Mouse (Mus musculus): ENCODE measurements around the gene Rasa2. TPM values are rescaled to one million over a fixed set of nuclear protein-coding genes. Genes with fewer than 3 reads are reported as not detected.
"Not testable (repeated sequence)": the region's sequence is repeated elsewhere in the genome, so short reads cannot be mapped to it uniquely, and the experiment has no call there.

The Rasa2 gene
- polyA plus RNA-seq, 1 experiment from 2014 or later: 22.4 TPM

DNA sequence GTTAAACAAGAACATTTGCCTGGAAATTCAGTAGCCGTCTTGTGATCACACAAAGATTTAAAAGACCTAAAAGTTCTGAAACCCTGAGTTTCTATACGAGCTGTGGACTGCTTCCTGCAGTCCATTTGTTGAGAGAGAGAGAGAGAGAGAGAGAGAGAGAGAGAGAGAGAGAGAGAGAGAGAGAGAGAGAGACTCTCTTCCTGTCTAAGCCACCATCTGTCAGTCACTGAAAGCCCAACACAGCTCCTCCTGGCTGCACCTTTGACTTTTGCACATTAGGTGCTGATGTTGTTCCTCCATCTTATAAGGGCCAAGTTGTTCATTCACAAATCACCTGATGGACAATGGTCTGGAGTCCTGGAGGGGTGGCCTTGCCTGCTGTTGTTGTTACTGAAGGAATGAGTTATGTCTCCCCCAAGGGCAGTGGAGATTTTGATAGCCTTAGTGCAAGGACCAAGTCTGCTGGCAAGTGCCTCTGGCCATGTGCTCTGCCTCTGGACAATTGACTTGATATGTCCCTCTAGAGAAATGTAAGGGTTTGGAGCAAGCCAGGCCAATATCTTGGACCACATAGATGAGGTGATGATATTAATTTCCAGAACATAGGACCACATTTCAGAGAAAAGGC is 15.4 kb upstream of the Rasa2 start:
- no peak overlapping the region for H3K9ac ChIP-seq (replicated peaks; ENCODE audit: low read depth, low read length)
- H3K4me2 ChIP-seq (ENCODE audit: low read depth, low read length): no peak overlapping the region
- H3K9me3 ChIP-seq (ENCODE audit: control insufficient read depth, low read length): no peaks in the 10 kb centered on the region
- H3K27me3 ChIP-seq (ENCODE audit: control insufficient read depth, insufficient read depth, low read length): no peaks in the 10 kb centered on the region
- 68% methylated on average over 2 of the region's 2 CpGs for WGBS
- no peak overlapping the region for H3K27ac ChIP-seq (ENCODE audit: low read depth, low read length)
- H3K4me3 ChIP-seq (ENCODE audit: low read depth, low read length): no peak overlapping the region
- no peaks in the 10 kb centered on the region for H3K4me1 ChIP-seq (ENCODE audit: control insufficient read depth, insufficient read depth, low read length)
- ATAC-seq (ENCODE audit: low read depth): no peak
- no peaks in the 10 kb centered on the region for H3K36me3 ChIP-seq (ENCODE audit: control insufficient read depth, insufficient read depth, low read length)

DNA sequence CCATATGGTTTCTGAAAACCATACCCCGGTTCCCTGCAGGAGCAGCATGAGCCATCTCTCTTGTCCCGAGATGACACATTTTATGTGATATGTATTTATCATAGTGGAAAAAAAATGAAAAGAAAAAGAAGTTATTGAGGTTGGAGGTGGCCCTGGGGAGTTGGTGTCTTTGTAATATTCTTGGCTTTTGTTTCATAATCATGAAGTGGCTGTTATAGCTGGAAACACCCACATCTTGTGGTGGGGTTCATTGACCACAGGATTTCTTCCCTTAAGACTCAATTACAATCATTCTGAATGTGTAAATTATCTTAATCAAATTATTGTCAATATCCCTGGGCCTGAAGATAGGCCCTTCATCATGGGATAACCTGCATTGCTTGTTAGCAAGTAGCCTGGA is 13.4 kb upstream of the Rasa2 start:
- ATAC-seq (ENCODE audit: low read depth): no peak
- Histone ChIP-seq H3K36me3 (ENCODE audit: control insufficient read depth, insufficient read depth, low read length) (no peaks in the 10 kb centered on the region), H3K9me3 (ENCODE audit: control insufficient read depth, low read length) (no peaks in the 10 kb centered on the region), H3K27me3 (ENCODE audit: control insufficient read depth, insufficient read depth, low read length) (no peaks in the 10 kb centered on the region), H3K27ac (ENCODE audit: low read depth, low read length) (no peak overlapping the region), H3K9ac (replicated peaks; ENCODE audit: low read depth, low read length) (no peak overlapping the region), H3K4me3 (ENCODE audit: low read depth, low read length) (no peak overlapping the region), H3K4me2 (ENCODE audit: low read depth, low read length) (no peak overlapping the region), H3K4me1 (ENCODE audit: control insufficient read depth, insufficient read depth, low read length) (no peaks in the 10 kb centered on the region)
- WGBS: 90% methylated on average over 2 of the region's 2 CpGs

DNA sequence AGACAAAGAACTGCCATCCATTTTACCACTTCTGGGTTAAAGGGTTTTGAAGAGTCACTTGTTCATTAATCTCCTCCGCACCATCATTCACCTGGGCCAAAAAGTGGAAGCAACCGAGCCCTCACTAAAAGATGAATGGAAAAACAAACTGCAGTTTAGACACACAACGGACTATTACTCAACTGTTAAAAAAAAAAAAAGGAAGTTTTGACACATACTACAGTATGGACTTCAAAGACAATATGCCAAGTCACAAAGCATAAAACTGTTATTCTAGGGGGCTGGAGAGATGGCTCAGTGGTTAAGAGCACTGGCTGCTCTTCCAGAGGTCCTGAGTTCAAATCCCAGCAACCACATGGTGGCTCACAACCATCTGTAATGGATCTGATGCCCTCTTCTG is 12.6 kb upstream of the Rasa2 start:
- not testable (repeated sequence) for H3K9me3 ChIP-seq (ENCODE audit: control insufficient read depth, low read length); H3K9ac ChIP-seq (replicated peaks; ENCODE audit: low read depth, low read length); ATAC-seq (ENCODE audit: low read depth); H3K36me3 ChIP-seq (ENCODE audit: control insufficient read depth, insufficient read depth, low read length); H3K4me1 ChIP-seq (ENCODE audit: control insufficient read depth, insufficient read depth, low read length); H3K27ac ChIP-seq (ENCODE audit: low read depth, low read length); H3K27me3 ChIP-seq (ENCODE audit: control insufficient read depth, insufficient read depth, low read length); H3K4me3 ChIP-seq (ENCODE audit: low read depth, low read length); H3K4me2 ChIP-seq (ENCODE audit: low read depth, low read length)
- WGBS: 91% methylated on average over 3 of the region's 3 CpGs

DNA sequence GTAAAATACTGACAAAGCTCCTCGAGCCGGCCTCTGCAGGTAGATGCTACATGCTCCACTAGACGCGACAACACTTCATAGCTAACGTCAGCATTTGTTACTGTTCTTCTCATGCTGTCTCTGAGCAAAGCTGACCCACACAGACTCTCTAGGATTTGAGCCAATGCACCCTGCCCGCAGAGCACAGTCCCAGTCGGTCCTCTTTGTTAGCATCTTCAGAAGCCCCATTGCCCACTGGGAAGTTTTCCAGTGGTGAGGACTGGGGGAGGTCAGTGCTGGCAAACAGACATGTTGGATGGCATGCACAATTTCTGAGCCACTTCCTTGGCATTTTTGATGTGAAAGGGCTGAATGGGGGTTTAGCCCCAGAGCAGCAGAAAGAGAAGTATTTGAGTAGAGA is 8.0 kb upstream of the Rasa2 start:
- ATAC-seq (ENCODE audit: low read depth): no peak

DNA sequence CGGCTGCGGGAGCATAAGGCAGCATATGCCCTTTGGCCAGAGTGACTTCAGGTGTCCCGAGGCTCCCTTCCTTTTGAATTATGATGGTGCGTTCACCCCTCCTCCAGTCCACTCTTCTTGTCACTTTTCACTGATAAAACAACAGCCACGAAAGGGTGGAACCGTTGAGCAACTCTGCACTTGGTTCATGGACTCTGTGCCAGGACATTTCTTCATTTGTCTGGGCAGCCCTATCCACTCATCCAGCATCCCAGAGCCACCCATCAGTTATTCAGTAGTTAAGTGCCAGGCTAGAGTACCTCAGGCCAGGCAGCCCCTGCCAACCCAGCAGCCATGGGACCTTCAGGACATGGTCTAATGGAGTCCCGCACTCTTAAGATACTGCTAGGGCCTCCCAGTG is 7.1 kb upstream of the Rasa2 start:
- no peak overlapping the region for H3K4me2 ChIP-seq (ENCODE audit: low read depth, low read length)
- no peak for ATAC-seq (ENCODE audit: low read depth)
- H3K4me3 ChIP-seq (ENCODE audit: low read depth, low read length): no peak overlapping the region
- no peak overlapping the region for H3K27ac ChIP-seq (ENCODE audit: low read depth, low read length)
- H3K4me1 ChIP-seq (ENCODE audit: control insufficient read depth, insufficient read depth, low read length): no peaks in the 10 kb centered on the region
- no peaks in the 10 kb centered on the region for H3K27me3 ChIP-seq (ENCODE audit: control insufficient read depth, insufficient read depth, low read length)
- 89% methylated on average over 7 of the region's 7 CpGs for WGBS
- H3K9ac ChIP-seq (replicated peaks; ENCODE audit: low read depth, low read length): no peak overlapping the region
- H3K36me3 ChIP-seq (ENCODE audit: control insufficient read depth, insufficient read depth, low read length): no peaks in the 10 kb centered on the region
- no peaks in the 10 kb centered on the region for H3K9me3 ChIP-seq (ENCODE audit: control insufficient read depth, low read length)

More for the DNA sequence above, 8.0 kb upstream of the Rasa2 start:
- H3K36me3 ChIP-seq (ENCODE audit: control insufficient read depth, insufficient read depth, low read length): no peaks in the 10 kb centered on the region
- no peak overlapping the region for H3K9ac ChIP-seq (replicated peaks; ENCODE audit: low read depth, low read length)
- 86% methylated on average over 7 of the region's 7 CpGs for WGBS
- H3K27me3 ChIP-seq (ENCODE audit: control insufficient read depth, insufficient read depth, low read length): no peaks in the 10 kb centered on the region
- no peaks in the 10 kb centered on the region for H3K9me3 ChIP-seq (ENCODE audit: control insufficient read depth, low read length)
- no peak overlapping the region for H3K4me3 ChIP-seq (ENCODE audit: low read depth, low read length)
- H3K4me1 ChIP-seq (ENCODE audit: control insufficient read depth, insufficient read depth, low read length): no peaks in the 10 kb centered on the region
- H3K4me2 ChIP-seq (ENCODE audit: low read depth, low read length): no peak overlapping the region
- H3K27ac ChIP-seq (ENCODE audit: low read depth, low read length): no peak overlapping the region

DNA sequence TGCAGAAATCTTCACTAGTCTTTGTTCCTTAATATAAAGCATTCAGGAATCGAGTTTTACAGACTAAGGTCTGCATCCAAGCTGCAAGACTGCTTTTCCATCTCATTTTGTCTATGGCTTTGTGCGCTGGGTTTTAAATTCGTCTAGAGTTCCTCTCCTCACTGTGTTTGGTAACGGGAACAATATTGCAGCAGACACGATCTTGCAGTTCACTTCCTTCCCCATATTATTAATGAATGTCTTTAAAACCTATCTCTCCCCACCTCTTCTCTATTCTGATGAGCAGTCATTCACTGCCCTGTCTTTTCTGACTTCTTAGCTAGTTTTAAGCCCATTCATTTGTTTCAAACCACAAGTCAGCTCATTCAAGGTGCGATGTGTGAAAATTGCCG is 5.7 kb upstream of the Rasa2 start:
- H3K9ac ChIP-seq (replicated peaks; ENCODE audit: low read depth, low read length): no peak overlapping the region
- no peaks in the 10 kb centered on the region for H3K36me3 ChIP-seq (ENCODE audit: control insufficient read depth, insufficient read depth, low read length)
- H3K4me1 ChIP-seq (ENCODE audit: control insufficient read depth, insufficient read depth, low read length): no peaks in the 10 kb centered on the region
- H3K9me3 ChIP-seq (ENCODE audit: control insufficient read depth, low read length): no peaks in the 10 kb centered on the region
- no peak overlapping the region for H3K4me2 ChIP-seq (ENCODE audit: low read depth, low read length)
- no peak overlapping the region for H3K27ac ChIP-seq (ENCODE audit: low read depth, low read length)
- 79% methylated on average over 7 of the region's 7 CpGs for WGBS
- no peak overlapping the region for H3K4me3 ChIP-seq (ENCODE audit: low read depth, low read length)
- no peaks in the 10 kb centered on the region for H3K27me3 ChIP-seq (ENCODE audit: control insufficient read depth, insufficient read depth, low read length)
- ATAC-seq (ENCODE audit: low read depth): no peak

DNA sequence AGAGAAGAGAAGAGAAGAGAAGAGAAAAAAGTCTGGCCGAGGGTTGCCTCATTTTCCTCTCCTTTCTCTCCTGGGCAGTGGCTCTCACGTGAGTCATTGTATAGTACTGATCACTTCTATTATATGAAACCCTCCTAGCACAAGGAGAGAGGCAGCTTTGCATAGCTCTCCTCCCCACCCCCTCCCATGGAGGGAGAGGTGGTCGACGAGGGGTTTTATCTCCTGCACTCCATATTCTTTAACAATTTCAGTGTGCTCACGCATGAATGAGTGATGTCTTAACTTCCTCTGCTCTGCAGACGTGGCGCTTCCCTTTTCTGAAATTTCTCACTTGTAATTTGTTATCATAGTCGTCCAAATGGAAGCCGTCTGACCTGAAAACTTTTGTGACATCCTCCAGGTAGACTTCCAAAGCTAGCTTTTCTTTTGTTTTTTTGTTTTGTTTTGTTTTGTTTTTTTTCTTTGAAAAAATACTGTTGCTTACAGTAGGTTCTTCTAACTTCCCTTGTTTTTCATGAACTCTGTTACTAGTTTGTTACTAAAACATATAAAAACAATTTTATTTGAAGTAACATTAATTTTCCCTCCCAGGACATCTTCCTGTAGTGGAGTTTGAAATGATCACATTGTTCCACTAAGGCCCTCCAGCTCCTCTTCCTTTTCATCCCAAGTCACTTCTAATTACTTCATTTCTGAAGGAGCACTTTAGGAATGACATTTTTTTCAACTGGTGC is 5.2 kb upstream of the Rasa2 start:
- H3K27me3 ChIP-seq (ENCODE audit: control insufficient read depth, insufficient read depth, low read length): no peaks in the 10 kb centered on the region
- H3K4me1 ChIP-seq (ENCODE audit: control insufficient read depth, insufficient read depth, low read length): no peaks in the 10 kb centered on the region
- no peak overlapping the region for H3K27ac ChIP-seq (ENCODE audit: low read depth, low read length)
- 66% methylated on average over 9 of the region's 9 CpGs for WGBS
- no peak overlapping the region for H3K4me3 ChIP-seq (ENCODE audit: low read depth, low read length)
- H3K4me2 ChIP-seq (ENCODE audit: low read depth, low read length): no peak overlapping the region
- no peak overlapping the region for H3K9ac ChIP-seq (replicated peaks; ENCODE audit: low read depth, low read length)
- H3K36me3 ChIP-seq (ENCODE audit: control insufficient read depth, insufficient read depth, low read length): no peaks in the 10 kb centered on the region
- no peak for ATAC-seq (ENCODE audit: low read depth)
- H3K9me3 ChIP-seq (ENCODE audit: control insufficient read depth, low read length): no peaks in the 10 kb centered on the region

DNA sequence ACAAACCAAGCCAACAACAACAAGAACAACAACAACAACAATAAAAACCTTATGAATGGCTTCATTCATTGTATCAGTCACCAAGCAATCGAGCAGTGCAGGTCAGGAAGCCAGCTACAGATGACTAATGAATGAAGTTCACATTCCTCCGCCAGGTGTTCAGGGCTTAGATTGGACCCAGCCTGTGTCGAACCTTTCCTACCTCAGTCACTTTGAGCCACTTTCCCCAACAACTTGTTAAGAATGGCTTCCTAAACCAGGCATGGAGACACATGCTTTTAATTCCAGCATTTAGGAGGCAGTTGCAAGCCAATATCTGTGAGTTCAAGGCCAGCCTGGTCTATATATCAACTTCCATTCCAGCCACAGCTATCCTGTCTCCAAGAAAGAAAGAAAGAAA is 4.5 kb upstream of the Rasa2 start:
- Histone ChIP-seq H3K4me2 (ENCODE audit: low read depth, low read length) (no peak overlapping the region), H3K4me1 (ENCODE audit: control insufficient read depth, insufficient read depth, low read length) (no peaks in the 10 kb centered on the region), H3K27ac (ENCODE audit: low read depth, low read length) (no peak overlapping the region), H3K9ac (replicated peaks; ENCODE audit: low read depth, low read length) (no peak overlapping the region), H3K27me3 (ENCODE audit: control insufficient read depth, insufficient read depth, low read length) (no peaks in the 10 kb centered on the region), H3K4me3 (ENCODE audit: low read depth, low read length) (no peak overlapping the region), H3K36me3 (ENCODE audit: control insufficient read depth, insufficient read depth, low read length) (no peaks in the 10 kb centered on the region), H3K9me3 (ENCODE audit: control insufficient read depth, low read length) (no peaks in the 10 kb centered on the region)
- WGBS: 69% methylated on average over 3 of the region's 3 CpGs
- no peak for ATAC-seq (ENCODE audit: low read depth)

DNA sequence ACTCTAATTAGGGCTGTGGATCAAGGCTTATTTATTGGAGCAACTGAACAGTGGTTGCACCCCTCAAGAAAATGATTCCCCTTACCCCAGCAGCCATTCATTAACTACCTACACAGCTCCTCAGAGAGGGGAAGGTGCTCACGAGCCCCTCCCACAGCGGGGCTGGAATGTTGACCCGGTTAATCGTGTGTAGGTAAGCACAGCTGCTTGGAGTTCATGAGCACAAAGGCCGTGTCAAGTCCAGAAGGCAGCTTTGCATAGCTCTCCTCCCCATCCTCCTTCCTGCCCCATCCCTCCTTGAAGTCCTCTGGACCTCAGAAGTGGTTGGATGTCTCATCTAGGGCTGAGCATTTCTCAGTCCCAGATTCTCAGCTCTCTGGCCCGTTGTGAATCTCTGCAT is 3.8 kb upstream of the Rasa2 start:
- Histone ChIP-seq H3K9me3 (ENCODE audit: control insufficient read depth, low read length) (no peaks in the 10 kb centered on the region), H3K27me3 (ENCODE audit: control insufficient read depth, insufficient read depth, low read length) (no peaks in the 10 kb centered on the region), H3K36me3 (ENCODE audit: control insufficient read depth, insufficient read depth, low read length) (no peaks in the 10 kb centered on the region), H3K9ac (replicated peaks; ENCODE audit: low read depth, low read length) (no peak overlapping the region), H3K4me3 (ENCODE audit: low read depth, low read length) (no peak overlapping the region), H3K4me2 (ENCODE audit: low read depth, low read length) (no peak overlapping the region), H3K4me1 (ENCODE audit: control insufficient read depth, insufficient read depth, low read length) (no peaks in the 10 kb centered on the region), H3K27ac (ENCODE audit: low read depth, low read length) (no peak overlapping the region)
- 78% methylated on average over 6 of the region's 6 CpGs for WGBS
- no peak for ATAC-seq (ENCODE audit: low read depth)

All from neural tube, embryonic 14.5 days (tissue).